Mouse (Mus musculus) midbrain, postnatal 0 days (tissue): ENCODE data around the gene Nfatc3. TPM values are rescaled to one million over a fixed set of nuclear protein-coding genes. Genes with fewer than 3 reads are reported as not detected.

Experiments used
- ATAC-seq: fragments of 200-750 bp; cut with Nextera tagmentation; 2 replicates; pipeline ENCODE4 v1.8.0; 2017; ENCODE audit warnings: moderate number of reproducible peaks, mild to moderate bottlenecking, moderate TSS enrichment, moderate library complexity; ENCODE audit not compliant: low FRiP score
- DNase-seq: peaks from one replicate; pipeline ENCODE4 v3.0.0-alpha.2; 2015; ENCODE audit warnings: low spot score
- H3K27ac ChIP-seq: fragments of 300-500 bp; sonication (generic); 2 replicates; pipeline ENCODE4 v1.5.1; 2014; ENCODE audit warnings: low read depth, mild to moderate bottlenecking, low read length, mixed read lengths
- H3K27me3 ChIP-seq: fragments of 300-500 bp; sonication (generic); 2 replicates; pipeline ENCODE4 v1.6.1; 2014; ENCODE audit warnings: low read length, control low read depth, mixed read lengths; ENCODE audit not compliant: insufficient read depth
- H3K36me3 ChIP-seq: fragments of 300-500 bp; sonication (generic); 2 replicates; pipeline ENCODE4 v1.6.1; 2014; ENCODE audit warnings: low read length, control low read depth, mixed read lengths; ENCODE audit not compliant: insufficient read depth
- H3K4me1 ChIP-seq: fragments of 300-500 bp; sonication (generic); 2 replicates; pipeline ENCODE4 v1.6.1; 2014; ENCODE audit warnings: mild to moderate bottlenecking, control low read depth, antibody characterized with exemption, low read length, mixed read lengths; ENCODE audit not compliant: insufficient read depth
- H3K4me2 ChIP-seq: fragments of 300-500 bp; sonication (generic); 2 replicates; pipeline ENCODE4 v1.6.1; 2014; ENCODE audit warnings: low read depth, mild to moderate bottlenecking, low read length, mixed read lengths; ENCODE audit not compliant: poor library complexity, severe bottlenecking
- H3K4me3 ChIP-seq: fragments of 300-500 bp; sonication (generic); 2 replicates; pipeline ENCODE4 v1.5.1; 2014; ENCODE audit warnings: low read depth, mild to moderate bottlenecking, low read length, moderate library complexity
- H3K9ac ChIP-seq: fragments of 300-500 bp; sonication (generic); replicated peaks from 2 replicates; pipeline ENCODE4 v1.6.1; 2014; ENCODE audit warnings: mild to moderate bottlenecking, low read length, moderate library complexity, mixed read lengths; ENCODE audit not compliant: poor library complexity, severe bottlenecking
- H3K9me3 ChIP-seq: fragments of 300-500 bp; sonication (generic); 2 replicates; pipeline ENCODE4 v1.6.1; 2016; ENCODE audit warnings: low read length, control low read depth
- CTCF ChIP-seq: IDR thresholded peaks from 2 replicates; pipeline ENCODE4 v1.5.1; 2016; ENCODE audit warnings: antibody characterized with exemption, mild to moderate bottlenecking
- WGBS: fragments of 180-500 bp; shearing (Covaris S2); extraction: QIAGEN DNeasy Blood & Tissue Kit; methylation state at CpG from one replicate; pipeline ENCODE4 v1.1.7; 2014; 5-methylcytosine and 5-hydroxymethylcytosine counted together
- polyA plus RNA-seq: library from polyadenylated mRNA; unstranded; fragments of >200 nt; fragmentation: Nextera tagmentation; extraction: Ambion mirVana; gene quantifications from 2 replicates; pipeline ENCODE4 v1.2.1, GENCODE M21; 2015
- total RNA-seq: library from RNA; depleted of rRNA; stranded (reverse); fragments of >200 nt; gene quantifications from 2 replicates; pipeline ENCODE4 v1.2.3, GENCODE M21; 2014

Gene Nfatc3
- total and polyA plus RNA-seq, 2 experiments from 2014 or later = 2.7 to 18.0 TPM

- H3K36me3 ChIP-seq = 0 out of 2 replicates have a peak, but pooled peaks cover 5% of the 10 kb centered on the region
- no peak for ATAC-seq
- H3K27me3 ChIP-seq = no peaks in the 10 kb centered on the region
- WGBS = 81% methylated on average over 9 of the region's 9 CpGs
- no peaks in the 10 kb centered on the region for H3K9me3 ChIP-seq
- DNase-seq = peak; percentile 43
- H3K4me3 ChIP-seq = no peak overlapping the region
- peak; percentile 61 for TF ChIP-seq CTCF
- no peak overlapping the region for H3K4me2 ChIP-seq
- H3K4me1 ChIP-seq = no peaks in the 10 kb centered on the region
- H3K9ac ChIP-seq = no peak overlapping the region
- no peak overlapping the region for H3K27ac ChIP-seq
Observed at GRCm38 (mm10) chr8:106075161-106075862, 16.7 kb downstream of the Nfatc3 start.

- no peaks in the 10 kb centered on the region for H3K9me3 ChIP-seq
- DNase-seq = no peak
- 95% methylated on average over 5 of the region's 5 CpGs for WGBS
- no peak overlapping the region for H3K27ac ChIP-seq
- H3K4me1 ChIP-seq = no peaks in the 10 kb centered on the region
- no peaks in the 10 kb centered on the region for H3K27me3 ChIP-seq
- H3K4me3 ChIP-seq = no peak overlapping the region
- no peak for TF ChIP-seq CTCF
- H3K9ac ChIP-seq = no peak overlapping the region
- 0 out of 2 replicates have a peak, but pooled peaks cover 5% of the 10 kb centered on the region for H3K36me3 ChIP-seq
- no peak for ATAC-seq
- H3K4me2 ChIP-seq = no peak overlapping the region
Observed at GRCm38 (mm10) chr8:106075863-106076174, 17.2 kb downstream of the Nfatc3 start.

- peak; percentile 55 for TF ChIP-seq CTCF
- H3K4me1 ChIP-seq = no peaks in the 10 kb centered on the region
- no peaks in the 10 kb centered on the region for H3K9me3 ChIP-seq
- no peak overlapping the region for H3K4me3 ChIP-seq
- no peak overlapping the region for H3K9ac ChIP-seq
- 0 out of 2 replicates have a peak, but pooled peaks cover 5% of the 10 kb centered on the region for H3K36me3 ChIP-seq
- no peak overlapping the region for H3K4me2 ChIP-seq
- 89% methylated on average over 5 of the region's 5 CpGs for WGBS
- no peak overlapping the region for H3K27ac ChIP-seq
- ATAC-seq = no peak
- DNase-seq = peak; percentile 45
- no peaks in the 10 kb centered on the region for H3K27me3 ChIP-seq
Observed at GRCm38 (mm10) chr8:106076612-106077011, 18.0 kb downstream of the Nfatc3 start.

- TF ChIP-seq CTCF = peak; percentile 48
- DNase-seq (no peak), ATAC-seq (no peak)
- Histone ChIP-seq H3K4me3 (no peak overlapping the region), H3K27ac (no peak overlapping the region), H3K4me2 (no peak overlapping the region), H3K27me3 (no peaks in the 10 kb centered on the region), H3K36me3 (0 out of 2 replicates have a peak, but pooled peaks cover 5% of the 10 kb centered on the region), H3K9ac (no peak overlapping the region), H3K4me1 (no peaks in the 10 kb centered on the region), H3K9me3 (no peaks in the 10 kb centered on the region)
- WGBS = 93% methylated on average over 1 of the region's 1 CpGs
Observed at GRCm38 (mm10) chr8:106077452-106078067, 18.9 kb downstream of the Nfatc3 start.

GRCm38 (mm10) chr8:106102321-106102720 lies 43.7 kb downstream of the Nfatc3 start:
- WGBS = 96% methylated on average over 4 of the region's 4 CpGs
- no peak overlapping the region for H3K9ac ChIP-seq
- ATAC-seq (no peak), DNase-seq (no peak)
- H3K27me3 ChIP-seq = no peaks in the 10 kb centered on the region
- no peak overlapping the region for H3K4me3 ChIP-seq
- H3K27ac ChIP-seq = no peak overlapping the region
- H3K9me3 ChIP-seq = no peaks in the 10 kb centered on the region
- H3K4me2 ChIP-seq = no peak overlapping the region
- no peak for TF ChIP-seq CTCF
- H3K4me1 ChIP-seq = no peaks in the 10 kb centered on the region
- peaks cover 8% of the 10 kb centered on the region; the same call in 1 of the 2 replicates for H3K36me3 ChIP-seq

GRCm38 (mm10) chr8:106103888-106104287 lies 45.2 kb downstream of the Nfatc3 start:
- Histone ChIP-seq H3K27me3 (no peaks in the 10 kb centered on the region), H3K4me2 (no peak overlapping the region), H3K9ac (no peak overlapping the region), H3K4me3 (no peak overlapping the region), H3K36me3 (peaks cover 12% of the 10 kb centered on the region), H3K4me1 (no peaks in the 10 kb centered on the region), H3K27ac (no peak overlapping the region), H3K9me3 (no peaks in the 10 kb centered on the region)
- 90% methylated on average over 2 of the region's 2 CpGs for WGBS
- ATAC-seq = no peak
- no peak for TF ChIP-seq CTCF
- no peak for DNase-seq
